Mouse (Mus musculus) heart, embryonic 15.5 days (tissue): ENCODE data around the gene Drd1. TPM values are rescaled to one million over a fixed set of nuclear protein-coding genes. Genes with fewer than 3 reads are reported as not detected.

Source experiments
- ATAC-seq: fragments of 200-750 bp; cut with Nextera tagmentation; replicated peaks from 2 replicates; pipeline ENCODE4 v1.8.0; 2017; ENCODE audit warnings: low read depth, moderate TSS enrichment; ENCODE audit not compliant: insufficient number of reproducible peaks, insufficient read depth, low FRiP score
- H3K27ac ChIP-seq: fragments of 300-500 bp; sonication (generic); 2 replicates; pipeline ENCODE4 v1.5.1; 2015; ENCODE audit warnings: mild to moderate bottlenecking, inconsistent platforms
- H3K27me3 ChIP-seq: fragments of 300-500 bp; sonication (generic); 2 replicates; pipeline ENCODE4 v1.6.1; 2015; ENCODE audit warnings: inconsistent platforms
- H3K36me3 ChIP-seq: fragments of 300-500 bp; sonication (generic); 2 replicates; pipeline ENCODE4 v1.6.1; 2015; ENCODE audit warnings: mild to moderate bottlenecking, inconsistent platforms
- H3K4me1 ChIP-seq: fragments of 300-500 bp; sonication (generic); replicated peaks from 2 replicates; pipeline ENCODE4 v1.6.1; 2015; ENCODE audit warnings: inconsistent platforms
- H3K4me2 ChIP-seq: fragments of 300-500 bp; sonication (generic); 2 replicates; pipeline ENCODE4 v1.6.1; 2015; ENCODE audit warnings: inconsistent platforms, mild to moderate bottlenecking, moderate library complexity
- H3K4me3 ChIP-seq: fragments of 300-500 bp; sonication (generic); 2 replicates; pipeline ENCODE4 v1.5.1; 2015; ENCODE audit warnings: mild to moderate bottlenecking, inconsistent platforms
- H3K9ac ChIP-seq: fragments of 300-500 bp; sonication (generic); 2 replicates; pipeline ENCODE4 v1.6.1; 2015; ENCODE audit warnings: mild to moderate bottlenecking, inconsistent platforms
- H3K9me3 ChIP-seq: fragments of 300-500 bp; sonication (generic); replicated peaks from 2 replicates; pipeline ENCODE4 v1.6.1; 2016; ENCODE audit warnings: inconsistent platforms
- WGBS: fragments of 180-500 bp; shearing (Covaris S2); methylation state at CpG from one replicate; pipeline ENCODE4 v1.1.7; 2015; ENCODE audit warnings: mixed read lengths; 5-methylcytosine and 5-hydroxymethylcytosine counted together
- polyA plus RNA-seq: library from polyadenylated mRNA; unstranded; fragments of >200 nt; fragmentation: Nextera tagmentation; extraction: Ambion mirVana; gene quantifications from 2 replicates; pipeline ENCODE4 v1.2.1, GENCODE M21; 2015

Gene Drd1
- polyA plus RNA-seq: 0.05 and 0.08 TPM in 2 replicates

- WGBS: under 1% methylated on average over 22 of the region's 31 CpGs
- Histone ChIP-seq H3K4me2 (peak within 1 kb of the TSS; percentile 97), H3K4me3 (peak within 1 kb of the TSS; percentile 57), H3K36me3 (no peaks in the 10 kb centered on the region), H3K9ac (peak within 1 kb of the TSS; percentile 54), H3K9me3 (no peaks in the 10 kb centered on the region), H3K27ac (no peak within 1 kb of the TSS), H3K27me3 (peaks cover 42% of the 10 kb centered on the region), H3K4me1 (peaks cover 5% of the 10 kb centered on the region)
- peak; percentile 77 for ATAC-seq
Observed at GRCm38 (mm10) chr13:54055448-54055861, at the start of gene Drd1. TSS of gene Drd1 (minus strand) at chr13:54055705.

- WGBS: 56% methylated on average over 10 of the region's 10 CpGs
- H3K27ac ChIP-seq: no peak overlapping the region
- H3K9ac ChIP-seq: no peak overlapping the region
- H3K4me1 ChIP-seq: peaks cover 7% of the 10 kb centered on the region; the same call in 1 of the 2 replicates
- peaks cover 12% of the 10 kb centered on the region; the same call in 1 of the 2 replicates for H3K36me3 ChIP-seq
- no peak for ATAC-seq
- no peak overlapping the region for H3K4me3 ChIP-seq
- H3K27me3 ChIP-seq: no peaks in the 10 kb centered on the region
- no peak overlapping the region for H3K4me2 ChIP-seq
- H3K9me3 ChIP-seq: no peaks in the 10 kb centered on the region
Observed at GRCm38 (mm10) chr13:54103866-54104265, 48.4 kb upstream of the Drd1 start.

- Histone ChIP-seq H3K9ac (no peak overlapping the region), H3K27ac (no peak overlapping the region), H3K36me3 (peaks cover 16% of the 10 kb centered on the region; the same call in 1 of the 2 replicates), H3K27me3 (no peaks in the 10 kb centered on the region), H3K4me2 (no peak overlapping the region), H3K4me1 (peaks cover 7% of the 10 kb centered on the region; the same call in 1 of the 2 replicates), H3K9me3 (no peaks in the 10 kb centered on the region), H3K4me3 (no peak overlapping the region)
- ATAC-seq: no peak
- WGBS: 61% methylated on average over 3 of the region's 3 CpGs
Observed at GRCm38 (mm10) chr13:54103271-54103670, 47.8 kb upstream of the Drd1 start.

- Histone ChIP-seq H3K4me3 (no peak overlapping the region), H3K4me2 (no peak overlapping the region), H3K9ac (no peak overlapping the region), H3K4me1 (peaks cover 7% of the 10 kb centered on the region; the same call in 1 of the 2 replicates), H3K27ac (no peak overlapping the region), H3K27me3 (no peaks in the 10 kb centered on the region), H3K9me3 (no peaks in the 10 kb centered on the region), H3K36me3 (peaks cover 19% of the 10 kb centered on the region; the same call in 1 of the 2 replicates)
- 89% methylated on average over 3 of the region's 3 CpGs for WGBS
- ATAC-seq: no peak
Observed at GRCm38 (mm10) chr13:54102061-54102460, 46.6 kb upstream of the Drd1 start.

GRCm38 (mm10) chr13:54101031-54101820, 45.7 kb upstream of the Drd1 start:
- no peak overlapping the region for H3K9ac ChIP-seq
- peaks cover 22% of the 10 kb centered on the region; the same call in 1 of the 2 replicates for H3K36me3 ChIP-seq
- H3K4me3 ChIP-seq: no peak overlapping the region
- H3K27me3 ChIP-seq: no peaks in the 10 kb centered on the region
- no peak for ATAC-seq
- no peaks in the 10 kb centered on the region for H3K9me3 ChIP-seq
- H3K27ac ChIP-seq: no peak overlapping the region
- 57% methylated on average over 15 of the region's 15 CpGs for WGBS
- peaks cover 7% of the 10 kb centered on the region; the same call in 1 of the 2 replicates for H3K4me1 ChIP-seq
- no peak overlapping the region for H3K4me2 ChIP-seq

- Histone ChIP-seq H3K4me1 (peaks cover 16% of the 10 kb centered on the region; the same call in 1 of the 2 replicates), H3K27me3 (no peaks in the 10 kb centered on the region), H3K4me2 (no peak overlapping the region), H3K36me3 (peaks cover 43% of the 10 kb centered on the region; the same call in 1 of the 2 replicates), H3K4me3 (no peak overlapping the region), H3K27ac (no peak overlapping the region), H3K9ac (no peak overlapping the region), H3K9me3 (no peaks in the 10 kb centered on the region)
- WGBS: 87% methylated on average over 6 of the region's 6 CpGs
- ATAC-seq: no peak
Observed at GRCm38 (mm10) chr13:54097797-54098196, 42.3 kb upstream of the Drd1 start.

- no peak for ATAC-seq
- no peak overlapping the region for H3K9ac ChIP-seq
- no peaks in the 10 kb centered on the region for H3K9me3 ChIP-seq
- peaks cover 16% of the 10 kb centered on the region; the same call in 1 of the 2 replicates for H3K4me1 ChIP-seq
- WGBS: 90% methylated on average over 4 of the region's 4 CpGs
- no peak overlapping the region for H3K4me3 ChIP-seq
- H3K4me2 ChIP-seq: no peak overlapping the region
- H3K27me3 ChIP-seq: no peaks in the 10 kb centered on the region
- peaks cover 49% of the 10 kb centered on the region; the same call in 1 of the 2 replicates for H3K36me3 ChIP-seq
- no peak overlapping the region for H3K27ac ChIP-seq
Observed at GRCm38 (mm10) chr13:54097227-54097626, 41.7 kb upstream of the Drd1 start.

- Histone ChIP-seq H3K4me1 (peaks cover 12% of the 10 kb centered on the region; the same call in 1 of the 2 replicates), H3K27me3 (no peaks in the 10 kb centered on the region), H3K9me3 (no peaks in the 10 kb centered on the region), H3K36me3 (peaks cover 56% of the 10 kb centered on the region; the same call in 1 of the 2 replicates), H3K4me3 (no peak overlapping the region), H3K4me2 (no peak overlapping the region), H3K27ac (no peak overlapping the region), H3K9ac (no peak overlapping the region)
- 67% methylated on average over 8 of the region's 8 CpGs for WGBS
- no peak for ATAC-seq
Observed at GRCm38 (mm10) chr13:54095721-54096120, 40.2 kb upstream of the Drd1 start.

GRCm38 (mm10) chr13:54094963-54095362, 39.5 kb upstream of the Drd1 start:
- Histone ChIP-seq H3K9ac (no peak overlapping the region), H3K4me3 (no peak overlapping the region), H3K27ac (no peak overlapping the region), H3K9me3 (no peaks in the 10 kb centered on the region), H3K36me3 (peaks cover 53% of the 10 kb centered on the region; the same call in 1 of the 2 replicates), H3K27me3 (no peaks in the 10 kb centered on the region), H3K4me2 (no peak overlapping the region), H3K4me1 (peaks cover 9% of the 10 kb centered on the region; the same call in 1 of the 2 replicates)
- WGBS: 55% methylated on average over 6 of the region's 6 CpGs
- no peak for ATAC-seq

GRCm38 (mm10) chr13:54094349-54094748, 38.8 kb upstream of the Drd1 start:
- Histone ChIP-seq H3K36me3 (peaks cover 59% of the 10 kb centered on the region), H3K9ac (no peak overlapping the region), H3K4me3 (no peak overlapping the region), H3K27me3 (no peaks in the 10 kb centered on the region), H3K27ac (no peak overlapping the region), H3K9me3 (no peaks in the 10 kb centered on the region), H3K4me2 (no peak overlapping the region), H3K4me1 (peaks cover 9% of the 10 kb centered on the region; the same call in 1 of the 2 replicates)
- 87% methylated on average over 4 of the region's 4 CpGs for WGBS
- no peak for ATAC-seq

GRCm38 (mm10) chr13:54091719-54092118, 36.2 kb upstream of the Drd1 start:
- 54% methylated on average over 6 of the region's 6 CpGs for WGBS
- Histone ChIP-seq H3K27me3 (no peaks in the 10 kb centered on the region), H3K4me3 (no peak overlapping the region), H3K9ac (no peak overlapping the region), H3K36me3 (peaks cover 64% of the 10 kb centered on the region), H3K9me3 (no peaks in the 10 kb centered on the region), H3K4me2 (no peak overlapping the region), H3K27ac (no peak overlapping the region), H3K4me1 (peaks cover 9% of the 10 kb centered on the region; the same call in 1 of the 2 replicates)
- ATAC-seq: no peak
